Mouse (Mus musculus): Measurements from ENCODE around the gene Dmbt1. TPM values are rescaled to one million over a fixed set of nuclear protein-coding genes. Genes with fewer than 3 reads are reported as not detected.

Gene Dmbt1
- polyA plus RNA-seq, 1 experiment from 2014 or later, result not detected

DNA sequence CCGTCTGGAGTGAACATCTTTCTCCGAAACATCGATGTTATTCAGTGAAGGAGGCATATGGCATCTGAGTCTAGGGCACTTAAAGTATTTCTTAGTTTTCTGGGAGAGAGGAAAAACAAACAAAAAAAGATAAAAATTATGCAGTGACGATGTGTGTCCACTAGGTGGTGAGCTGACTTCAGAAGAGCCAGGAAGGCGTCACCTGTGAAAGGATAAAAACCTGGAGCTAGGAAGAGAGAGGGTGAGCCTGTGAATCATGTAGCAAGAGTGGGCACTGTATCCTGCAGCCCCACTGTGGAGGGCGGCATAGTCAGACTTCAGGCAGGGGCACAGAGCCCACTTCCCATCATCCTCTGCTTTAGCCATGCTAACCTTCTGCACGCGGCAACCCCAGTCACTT lies 37.9 kb upstream of the Dmbt1 start:
- H3K27me3 ChIP-seq (ENCODE audit: control insufficient read depth, insufficient read depth, low read length), result no peaks in the 10 kb centered on the region
- no peak overlapping the region for H3K4me2 ChIP-seq (replicated peaks; ENCODE audit: low read depth, low read length)
- ATAC-seq (ENCODE audit: low FRiP score) (no peak), DNase-seq (ENCODE audit: low spot score) (peak; percentile 23)
- WGBS, result 47% methylated on average over 8 of the region's 8 CpGs
- no peaks in the 10 kb centered on the region for H3K36me3 ChIP-seq (ENCODE audit: control insufficient read depth, insufficient read depth, low read length)
- H3K4me3 ChIP-seq (ENCODE audit: low read depth, low read length), result no peak overlapping the region
- no peak overlapping the region for H3K9ac ChIP-seq (ENCODE audit: low read depth, low read length)
- H3K27ac ChIP-seq (ENCODE audit: low read depth, low read length), result no peak overlapping the region
- H3K4me1 ChIP-seq (replicated peaks; ENCODE audit: control insufficient read depth, insufficient read depth, low read length), result no peaks in the 10 kb centered on the region
- no peaks in the 10 kb centered on the region for H3K9me3 ChIP-seq (ENCODE audit: control insufficient read depth, low read length)

DNA sequence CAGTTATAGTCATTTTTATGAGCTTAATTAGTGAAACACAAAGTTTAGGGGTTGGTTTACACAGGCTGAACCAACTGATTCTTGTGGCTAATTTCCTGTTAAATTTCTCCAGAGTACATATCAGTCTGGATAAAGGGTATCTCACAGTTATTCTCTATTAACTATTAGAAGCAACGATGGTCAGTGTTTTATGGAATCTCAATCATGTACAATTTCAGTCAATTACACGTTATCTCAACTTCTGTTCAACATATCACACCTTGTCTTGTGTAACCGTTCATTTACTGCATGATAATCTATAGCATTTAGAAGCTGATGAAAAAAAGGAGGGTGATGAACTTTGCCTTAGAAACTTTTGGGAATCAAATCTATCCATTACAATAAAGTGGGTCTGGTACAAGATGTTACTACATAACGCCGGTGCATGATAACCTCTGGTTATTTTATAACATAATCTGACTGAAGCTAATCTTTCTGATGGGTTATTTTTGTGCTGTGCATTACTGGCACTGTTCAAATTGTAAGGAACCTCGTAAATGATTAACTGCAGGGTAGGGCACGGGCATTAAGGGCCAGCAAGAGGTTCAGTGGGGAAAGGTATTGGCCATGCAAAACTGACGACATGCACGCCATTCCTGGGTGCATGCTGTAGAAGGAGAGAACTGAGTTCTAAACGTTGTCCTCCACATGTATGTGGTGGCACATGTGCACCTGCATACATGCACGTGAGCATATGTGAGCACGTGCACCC lies 29.7 kb upstream of the Dmbt1 start:
- Histone ChIP-seq H3K9ac (ENCODE audit: low read depth, low read length) (no peak overlapping the region), H3K36me3 (ENCODE audit: control insufficient read depth, insufficient read depth, low read length) (no peaks in the 10 kb centered on the region), H3K27ac (ENCODE audit: low read depth, low read length) (no peak overlapping the region), H3K4me1 (replicated peaks; ENCODE audit: control insufficient read depth, insufficient read depth, low read length) (no peaks in the 10 kb centered on the region), H3K27me3 (ENCODE audit: control insufficient read depth, insufficient read depth, low read length) (no peaks in the 10 kb centered on the region), H3K4me3 (ENCODE audit: low read depth, low read length) (no peak overlapping the region), H3K4me2 (replicated peaks; ENCODE audit: low read depth, low read length) (no peak overlapping the region), H3K9me3 (ENCODE audit: control insufficient read depth, low read length) (no peaks in the 10 kb centered on the region)
- 87% methylated on average over 12 of the region's 12 CpGs for WGBS
- no peak for ATAC-seq (ENCODE audit: low FRiP score)
- no peak for DNase-seq (ENCODE audit: low spot score)

DNA sequence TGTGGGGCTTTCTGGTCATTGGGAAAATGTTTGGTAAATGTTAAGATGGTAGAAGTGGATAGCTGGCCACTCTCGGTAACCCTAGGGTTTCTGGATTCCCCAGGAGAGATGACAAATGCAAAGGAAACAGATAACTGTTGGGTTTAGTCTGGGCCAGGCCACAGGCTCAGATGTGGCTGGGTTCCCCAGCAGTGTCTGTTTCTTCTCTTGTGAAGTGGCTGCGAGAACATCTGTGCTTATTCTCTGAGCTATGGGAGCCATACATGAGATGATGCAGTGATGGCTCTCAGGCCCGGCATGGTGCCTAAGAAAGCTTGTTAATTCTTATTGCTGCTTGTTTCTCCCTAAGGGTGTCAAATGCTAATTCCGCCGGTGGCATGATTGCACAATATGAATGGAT lies 27.8 kb upstream of the Dmbt1 start:
- H3K4me2 ChIP-seq (replicated peaks; ENCODE audit: low read depth, low read length), result no peak overlapping the region
- H3K36me3 ChIP-seq (ENCODE audit: control insufficient read depth, insufficient read depth, low read length), result no peaks in the 10 kb centered on the region
- no peaks in the 10 kb centered on the region for H3K9me3 ChIP-seq (ENCODE audit: control insufficient read depth, low read length)
- H3K27ac ChIP-seq (ENCODE audit: low read depth, low read length), result no peak overlapping the region
- 89% methylated on average over 5 of the region's 5 CpGs for WGBS
- H3K9ac ChIP-seq (ENCODE audit: low read depth, low read length), result no peak overlapping the region
- no peaks in the 10 kb centered on the region for H3K4me1 ChIP-seq (replicated peaks; ENCODE audit: control insufficient read depth, insufficient read depth, low read length)
- ATAC-seq (ENCODE audit: low FRiP score) (no peak), DNase-seq (ENCODE audit: low spot score) (no peak)
- no peak overlapping the region for H3K4me3 ChIP-seq (ENCODE audit: low read depth, low read length)
- no peaks in the 10 kb centered on the region for H3K27me3 ChIP-seq (ENCODE audit: control insufficient read depth, insufficient read depth, low read length)

DNA sequence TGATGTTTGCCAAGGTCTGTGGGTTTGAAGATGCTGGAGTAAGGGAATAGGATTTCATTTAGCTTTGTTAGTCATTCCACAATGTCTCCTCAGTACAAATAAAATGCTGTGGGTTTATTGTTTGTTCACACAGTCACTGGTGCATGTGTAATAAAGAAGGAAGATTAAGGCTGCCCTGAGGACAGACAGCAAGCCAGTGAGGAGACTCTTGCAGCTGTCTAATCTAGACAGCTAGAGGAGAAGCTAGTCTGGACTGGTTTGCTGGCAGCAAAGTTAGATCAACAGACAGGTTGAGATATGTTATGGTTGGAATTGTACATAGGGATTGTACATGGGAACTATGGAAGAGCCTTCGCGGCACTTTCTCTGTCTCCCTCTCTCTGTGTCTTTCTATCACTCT lies 24.6 kb upstream of the Dmbt1 start:
- Histone ChIP-seq H3K9me3 (ENCODE audit: control insufficient read depth, low read length) (no peaks in the 10 kb centered on the region), H3K9ac (ENCODE audit: low read depth, low read length) (no peak overlapping the region), H3K27me3 (ENCODE audit: control insufficient read depth, insufficient read depth, low read length) (no peaks in the 10 kb centered on the region), H3K27ac (ENCODE audit: low read depth, low read length) (no peak overlapping the region), H3K4me3 (ENCODE audit: low read depth, low read length) (no peak overlapping the region), H3K36me3 (ENCODE audit: control insufficient read depth, insufficient read depth, low read length) (no peaks in the 10 kb centered on the region), H3K4me1 (replicated peaks; ENCODE audit: control insufficient read depth, insufficient read depth, low read length) (no peaks in the 10 kb centered on the region), H3K4me2 (replicated peaks; ENCODE audit: low read depth, low read length) (no peak overlapping the region)
- 95% methylated on average over 2 of the region's 2 CpGs for WGBS
- no peak for ATAC-seq (ENCODE audit: low FRiP score)
- no peak for DNase-seq (ENCODE audit: low spot score)

DNA sequence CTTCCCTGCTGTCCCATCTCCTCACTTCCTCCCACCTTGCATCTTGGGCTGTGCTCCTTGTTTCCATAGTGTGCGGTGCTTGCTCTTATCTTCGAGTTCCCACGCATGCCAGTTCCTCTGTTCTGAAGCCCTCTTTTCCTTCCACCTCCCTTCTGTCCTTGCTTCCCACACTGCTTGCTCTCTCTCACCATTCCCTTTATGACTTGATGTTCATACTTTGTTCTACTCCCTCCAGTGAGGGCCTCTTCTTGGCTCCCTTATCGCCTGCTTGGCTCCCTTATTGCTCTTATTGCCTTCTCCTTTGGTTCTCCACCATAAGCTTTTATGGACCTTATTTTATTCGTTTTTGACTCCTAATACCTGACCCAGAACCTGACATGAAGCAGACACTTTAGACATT lies 22.7 kb upstream of the Dmbt1 start:
- ATAC-seq (ENCODE audit: low FRiP score), result no peak
- 82% methylated on average over 5 of the region's 5 CpGs for WGBS
- Histone ChIP-seq H3K4me2 (replicated peaks; ENCODE audit: low read depth, low read length) (no peak overlapping the region), H3K4me1 (replicated peaks; ENCODE audit: control insufficient read depth, insufficient read depth, low read length) (no peaks in the 10 kb centered on the region), H3K4me3 (ENCODE audit: low read depth, low read length) (no peak overlapping the region), H3K9me3 (ENCODE audit: control insufficient read depth, low read length) (no peaks in the 10 kb centered on the region), H3K27ac (ENCODE audit: low read depth, low read length) (no peak overlapping the region), H3K9ac (ENCODE audit: low read depth, low read length) (no peak overlapping the region), H3K27me3 (ENCODE audit: control insufficient read depth, insufficient read depth, low read length) (no peaks in the 10 kb centered on the region), H3K36me3 (ENCODE audit: control insufficient read depth, insufficient read depth, low read length) (no peaks in the 10 kb centered on the region)
- no peak for DNase-seq (ENCODE audit: low spot score)

DNA sequence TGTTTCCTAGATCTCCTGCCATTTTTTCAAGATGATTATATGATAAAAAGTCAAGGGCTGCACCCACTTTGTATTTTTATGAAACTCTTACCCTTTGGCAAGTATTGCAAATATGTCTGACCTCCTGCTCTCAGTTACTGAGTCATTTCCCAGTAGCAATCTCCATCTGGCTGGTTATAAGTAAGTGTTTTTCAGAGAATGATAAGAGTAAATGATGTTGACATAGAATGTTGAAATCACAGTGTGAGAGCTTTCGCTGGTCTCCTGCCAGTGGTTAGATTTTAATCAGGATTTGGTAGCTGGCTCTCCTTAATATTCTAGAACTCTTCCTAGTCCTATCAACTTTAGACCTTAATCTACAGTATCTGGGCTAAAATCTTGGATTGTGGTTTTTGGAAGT lies 20.0 kb upstream of the Dmbt1 start:
- Histone ChIP-seq H3K4me3 (ENCODE audit: low read depth, low read length) (no peak overlapping the region), H3K36me3 (ENCODE audit: control insufficient read depth, insufficient read depth, low read length) (no peaks in the 10 kb centered on the region), H3K9me3 (ENCODE audit: control insufficient read depth, low read length) (no peaks in the 10 kb centered on the region), H3K27me3 (ENCODE audit: control insufficient read depth, insufficient read depth, low read length) (no peaks in the 10 kb centered on the region), H3K9ac (ENCODE audit: low read depth, low read length) (no peak overlapping the region), H3K4me2 (replicated peaks; ENCODE audit: low read depth, low read length) (no peak overlapping the region), H3K27ac (ENCODE audit: low read depth, low read length) (no peak overlapping the region), H3K4me1 (replicated peaks; ENCODE audit: control insufficient read depth, insufficient read depth, low read length) (no peaks in the 10 kb centered on the region)
- ATAC-seq (ENCODE audit: low FRiP score), result no peak
- DNase-seq (ENCODE audit: low spot score), result no peak
- 79% methylated on average over 1 of the region's 1 CpGs for WGBS

DNA sequence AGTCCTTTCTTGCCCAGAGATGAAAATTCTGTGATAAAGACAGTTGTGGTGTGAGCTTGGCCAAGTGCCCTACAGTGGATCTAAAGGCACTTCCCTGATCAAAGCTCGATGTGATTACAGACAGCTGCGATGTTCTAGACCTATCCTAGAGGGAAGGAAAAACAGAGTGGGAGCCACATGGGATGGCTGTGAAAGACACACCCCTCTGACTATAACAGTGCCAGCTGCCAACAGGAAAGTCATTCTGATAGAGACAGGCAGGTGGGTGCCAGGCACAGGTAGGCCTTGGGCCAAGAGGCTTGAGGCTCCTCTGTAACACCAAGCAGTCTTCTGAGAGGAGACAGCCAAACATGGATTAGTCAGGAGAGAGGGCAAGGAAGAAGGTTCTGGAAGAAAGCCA lies 12.7 kb upstream of the Dmbt1 start:
- DNase-seq (ENCODE audit: low spot score) (no peak), ATAC-seq (ENCODE audit: low FRiP score) (no peak)
- no peak overlapping the region for H3K4me3 ChIP-seq (ENCODE audit: low read depth, low read length)
- no peaks in the 10 kb centered on the region for H3K9me3 ChIP-seq (ENCODE audit: control insufficient read depth, low read length)
- no peak overlapping the region for H3K9ac ChIP-seq (ENCODE audit: low read depth, low read length)
- H3K4me2 ChIP-seq (replicated peaks; ENCODE audit: low read depth, low read length), result no peak overlapping the region
- WGBS, result 94% methylated on average over 2 of the region's 2 CpGs
- no peaks in the 10 kb centered on the region for H3K4me1 ChIP-seq (replicated peaks; ENCODE audit: control insufficient read depth, insufficient read depth, low read length)
- no peaks in the 10 kb centered on the region for H3K36me3 ChIP-seq (ENCODE audit: control insufficient read depth, insufficient read depth, low read length)
- H3K27ac ChIP-seq (ENCODE audit: low read depth, low read length), result no peak overlapping the region
- no peaks in the 10 kb centered on the region for H3K27me3 ChIP-seq (ENCODE audit: control insufficient read depth, insufficient read depth, low read length)

DNA sequence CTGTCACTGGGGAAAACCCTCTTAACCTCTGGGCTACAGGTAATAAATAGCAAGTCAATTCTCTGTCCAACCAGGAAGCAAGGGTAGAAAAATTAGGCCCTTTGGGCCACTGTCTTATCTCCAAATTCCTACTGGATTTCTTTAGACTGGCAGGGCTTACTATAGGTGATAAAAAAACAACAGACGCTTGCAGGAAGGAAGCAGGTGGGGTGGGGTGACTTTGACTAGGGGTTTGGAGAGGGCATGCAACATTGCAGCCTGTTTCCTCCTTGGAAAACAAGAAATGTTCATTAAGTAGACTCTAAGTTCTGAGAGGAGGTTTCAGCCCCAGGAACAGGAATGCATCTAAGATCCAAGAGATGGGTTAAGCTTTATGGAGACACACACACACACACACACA lies 7.0 kb upstream of the Dmbt1 start:
- no peak overlapping the region for H3K4me3 ChIP-seq (ENCODE audit: low read depth, low read length)
- no peaks in the 10 kb centered on the region for H3K4me1 ChIP-seq (replicated peaks; ENCODE audit: control insufficient read depth, insufficient read depth, low read length)
- H3K36me3 ChIP-seq (ENCODE audit: control insufficient read depth, insufficient read depth, low read length), result no peaks in the 10 kb centered on the region
- no peak overlapping the region for H3K27ac ChIP-seq (ENCODE audit: low read depth, low read length)
- WGBS, result 79% methylated on average over 1 of the region's 1 CpGs
- H3K4me2 ChIP-seq (replicated peaks; ENCODE audit: low read depth, low read length), result no peak overlapping the region
- DNase-seq (ENCODE audit: low spot score) (no peak), ATAC-seq (ENCODE audit: low FRiP score) (no peak)
- no peaks in the 10 kb centered on the region for H3K27me3 ChIP-seq (ENCODE audit: control insufficient read depth, insufficient read depth, low read length)
- H3K9ac ChIP-seq (ENCODE audit: low read depth, low read length), result no peak overlapping the region
- H3K9me3 ChIP-seq (ENCODE audit: control insufficient read depth, low read length), result no peaks in the 10 kb centered on the region

DNA sequence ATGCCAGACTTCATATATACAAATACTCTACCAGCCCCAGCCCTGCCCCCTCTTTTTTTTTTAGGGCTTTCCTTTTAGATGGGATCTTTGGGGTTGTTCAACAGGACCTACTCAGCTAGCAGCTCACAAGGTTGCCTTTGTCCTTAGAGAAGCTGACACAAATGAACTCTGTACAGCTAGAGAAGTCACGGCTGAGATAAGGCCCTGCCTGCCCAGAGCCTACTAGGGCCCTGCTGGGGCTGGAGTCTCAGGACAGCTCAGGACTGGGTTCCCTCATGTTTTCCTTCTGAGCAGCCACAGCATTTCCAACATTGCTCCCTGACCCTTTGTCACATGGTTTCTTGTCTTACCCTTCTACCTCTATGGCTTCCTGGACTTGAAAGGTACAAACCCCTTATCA lies 4.3 kb upstream of the Dmbt1 start:
- Histone ChIP-seq H3K9me3 (ENCODE audit: control insufficient read depth, low read length) (no peaks in the 10 kb centered on the region), H3K27me3 (ENCODE audit: control insufficient read depth, insufficient read depth, low read length) (no peaks in the 10 kb centered on the region), H3K27ac (ENCODE audit: low read depth, low read length) (no peak overlapping the region), H3K4me1 (replicated peaks; ENCODE audit: control insufficient read depth, insufficient read depth, low read length) (no peaks in the 10 kb centered on the region), H3K36me3 (ENCODE audit: control insufficient read depth, insufficient read depth, low read length) (no peaks in the 10 kb centered on the region), H3K4me2 (replicated peaks; ENCODE audit: low read depth, low read length) (no peak overlapping the region), H3K4me3 (ENCODE audit: low read depth, low read length) (no peak overlapping the region), H3K9ac (ENCODE audit: low read depth, low read length) (no peak overlapping the region)
- 80% methylated on average over 1 of the region's 1 CpGs for WGBS
- ATAC-seq (ENCODE audit: low FRiP score) (no peak), DNase-seq (ENCODE audit: low spot score) (no peak)

Measured in hindbrain, embryonic 11.5 days (tissue).